Mouse (Mus musculus): ENCODE measurements around the gene Pbx4. TPM values are rescaled to one million over a fixed set of nuclear protein-coding genes. Genes with fewer than 3 reads are reported as not detected.

The Pbx4 gene
- polyA plus RNA-seq, 1 experiment from 2014 or later = 55.3 TPM

GRCm38 (mm10) chr8:69863387-69864020, 31.2 kb downstream of the Pbx4 start:
- H3K4me1 ChIP-seq = no peaks in the 10 kb centered on the region
- H3K4me2 ChIP-seq (replicated peaks) = no peak overlapping the region
- no peak for ATAC-seq (replicated peaks)
- no peaks in the 10 kb centered on the region for H3K27me3 ChIP-seq
- H3K4me3 ChIP-seq = no peak overlapping the region
- WGBS = 87% methylated on average over 5 of the region's 5 CpGs
- H3K27ac ChIP-seq (replicated peaks) = no peak overlapping the region
- H3K9ac ChIP-seq (replicated peaks) = no peak overlapping the region
- no peaks in the 10 kb centered on the region for H3K9me3 ChIP-seq
- peaks cover 3% of the 10 kb centered on the region; the same call in 1 of the 2 replicates for H3K36me3 ChIP-seq

GRCm38 (mm10) chr8:69864180-69864579, 31.9 kb downstream of the Pbx4 start:
- Histone ChIP-seq H3K4me3 (no peak overlapping the region), H3K9me3 (no peaks in the 10 kb centered on the region), H3K36me3 (peaks cover under 1% of the 10 kb centered on the region; the same call in 1 of the 2 replicates), H3K4me2 (replicated peaks) (no peak overlapping the region), H3K4me1 (no peaks in the 10 kb centered on the region), H3K27me3 (no peaks in the 10 kb centered on the region), H3K9ac (replicated peaks) (no peak overlapping the region), H3K27ac (replicated peaks) (no peak overlapping the region)
- 80% methylated on average over 5 of the region's 5 CpGs for WGBS
- ATAC-seq (replicated peaks) = no peak

GRCm38 (mm10) chr8:69867696-69868326, 35.5 kb downstream of the Pbx4 start:
- Histone ChIP-seq H3K27me3 (no peaks in the 10 kb centered on the region), H3K9me3 (no peaks in the 10 kb centered on the region), H3K36me3 (no peaks in the 10 kb centered on the region), H3K4me1 (no peaks in the 10 kb centered on the region), H3K4me3 (no peak overlapping the region), H3K4me2 (replicated peaks) (no peak overlapping the region), H3K9ac (replicated peaks) (no peak overlapping the region), H3K27ac (replicated peaks) (no peak overlapping the region)
- WGBS = 89% methylated on average over 5 of the region's 5 CpGs
- no peak for ATAC-seq (replicated peaks)

GRCm38 (mm10) chr8:69870003-69870765, 37.9 kb downstream of the Pbx4 start:
- ATAC-seq (replicated peaks) = no peak
- no peak overlapping the region for H3K27ac ChIP-seq (replicated peaks)
- no peaks in the 10 kb centered on the region for H3K9me3 ChIP-seq
- H3K4me1 ChIP-seq = no peaks in the 10 kb centered on the region
- no peak overlapping the region for H3K4me3 ChIP-seq
- H3K9ac ChIP-seq (replicated peaks) = no peak overlapping the region
- no peaks in the 10 kb centered on the region for H3K27me3 ChIP-seq
- H3K4me2 ChIP-seq (replicated peaks) = no peak overlapping the region
- 90% methylated on average over 11 of the region's 11 CpGs for WGBS
- H3K36me3 ChIP-seq = no peaks in the 10 kb centered on the region

GRCm38 (mm10) chr8:69870907-69871306, 38.6 kb downstream of the Pbx4 start:
- Histone ChIP-seq H3K27me3 (no peaks in the 10 kb centered on the region), H3K9me3 (no peaks in the 10 kb centered on the region), H3K27ac (replicated peaks) (no peak overlapping the region), H3K36me3 (no peaks in the 10 kb centered on the region), H3K4me1 (no peaks in the 10 kb centered on the region), H3K9ac (replicated peaks) (no peak overlapping the region), H3K4me2 (replicated peaks) (no peak overlapping the region), H3K4me3 (no peak overlapping the region)
- 94% methylated on average over 6 of the region's 6 CpGs for WGBS
- ATAC-seq (replicated peaks) = no peak

GRCm38 (mm10) chr8:69874155-69874554, 41.9 kb downstream of the Pbx4 start:
- Histone ChIP-seq H3K9me3 (no peaks in the 10 kb centered on the region), H3K4me1 (no peaks in the 10 kb centered on the region), H3K4me3 (no peak overlapping the region), H3K4me2 (replicated peaks) (no peak overlapping the region), H3K27ac (replicated peaks) (no peak overlapping the region), H3K9ac (replicated peaks) (no peak overlapping the region), H3K36me3 (no peaks in the 10 kb centered on the region), H3K27me3 (peaks cover 4% of the 10 kb centered on the region; the same call in 1 of the 2 replicates)
- 13% methylated on average over 9 of the region's 9 CpGs for WGBS
- no peak for ATAC-seq (replicated peaks)

- Histone ChIP-seq H3K9me3 (no peaks in the 10 kb centered on the region), H3K27ac (replicated peaks) (no peak overlapping the region), H3K27me3 (peaks cover 6% of the 10 kb centered on the region), H3K4me2 (replicated peaks) (no peak overlapping the region), H3K4me3 (no peak overlapping the region), H3K9ac (replicated peaks) (no peak overlapping the region), H3K36me3 (no peaks in the 10 kb centered on the region), H3K4me1 (no peaks in the 10 kb centered on the region)
- WGBS = 91% methylated on average over 13 of the region's 13 CpGs
- no peak for ATAC-seq (replicated peaks)
These were observed 42.4 kb downstream of the Pbx4 start for GRCm38 (mm10) chr8:69874654-69875053.

GRCm38 (mm10) chr8:69876097-69876496, 43.8 kb downstream of the Pbx4 start:
- H3K9ac ChIP-seq (replicated peaks) = no peak overlapping the region
- no peak for ATAC-seq (replicated peaks)
- WGBS = 46% methylated on average over 10 of the region's 10 CpGs
- H3K4me1 ChIP-seq = peaks cover 8% of the 10 kb centered on the region
- no peak overlapping the region for H3K4me2 ChIP-seq (replicated peaks)
- peaks cover 21% of the 10 kb centered on the region for H3K27me3 ChIP-seq
- no peak overlapping the region for H3K27ac ChIP-seq (replicated peaks)
- H3K36me3 ChIP-seq = no peaks in the 10 kb centered on the region
- no peaks in the 10 kb centered on the region for H3K9me3 ChIP-seq
- H3K4me3 ChIP-seq = no peak overlapping the region

GRCm38 (mm10) chr8:69876967-69877366, 44.7 kb downstream of the Pbx4 start:
- Histone ChIP-seq H3K4me3 (no peak overlapping the region), H3K27ac (replicated peaks) (no peak overlapping the region), H3K27me3 (peaks cover 30% of the 10 kb centered on the region), H3K9me3 (no peaks in the 10 kb centered on the region), H3K4me1 (peaks cover 16% of the 10 kb centered on the region), H3K4me2 (replicated peaks) (no peak overlapping the region), H3K9ac (replicated peaks) (no peak overlapping the region), H3K36me3 (no peaks in the 10 kb centered on the region)
- WGBS = 81% methylated on average over 10 of the region's 10 CpGs
- ATAC-seq (replicated peaks) = no peak

GRCm38 (mm10) chr8:69877396-69877795, 45.1 kb downstream of the Pbx4 start:
- H3K9me3 ChIP-seq = no peaks in the 10 kb centered on the region
- no peak overlapping the region for H3K9ac ChIP-seq (replicated peaks)
- H3K4me3 ChIP-seq = no peak overlapping the region
- H3K4me1 ChIP-seq = peaks cover 21% of the 10 kb centered on the region
- no peak for ATAC-seq (replicated peaks)
- no peak overlapping the region for H3K27ac ChIP-seq (replicated peaks)
- WGBS = 80% methylated on average over 4 of the region's 4 CpGs
- H3K27me3 ChIP-seq = peaks cover 34% of the 10 kb centered on the region
- no peaks in the 10 kb centered on the region for H3K36me3 ChIP-seq
- no peak overlapping the region for H3K4me2 ChIP-seq (replicated peaks)

- H3K27me3 ChIP-seq = peaks cover 40% of the 10 kb centered on the region
- no peaks in the 10 kb centered on the region for H3K36me3 ChIP-seq
- H3K9me3 ChIP-seq = no peaks in the 10 kb centered on the region
- WGBS = 57% methylated on average over 3 of the region's 3 CpGs
- H3K9ac ChIP-seq (replicated peaks) = no peak overlapping the region
- ATAC-seq (replicated peaks) = no peak
- H3K4me3 ChIP-seq = no peak overlapping the region
- peaks cover 23% of the 10 kb centered on the region for H3K4me1 ChIP-seq
- H3K27ac ChIP-seq (replicated peaks) = no peak overlapping the region
- no peak overlapping the region for H3K4me2 ChIP-seq (replicated peaks)
These were observed 45.7 kb downstream of the Pbx4 start for GRCm38 (mm10) chr8:69877992-69878391.

- H3K9ac ChIP-seq (replicated peaks) = no peak overlapping the region
- peaks cover 57% of the 10 kb centered on the region for H3K27me3 ChIP-seq
- no peaks in the 10 kb centered on the region for H3K9me3 ChIP-seq
- ATAC-seq (replicated peaks) = no peak
- no peaks in the 10 kb centered on the region for H3K36me3 ChIP-seq
- no peak overlapping the region for H3K27ac ChIP-seq (replicated peaks)
- peaks cover 23% of the 10 kb centered on the region for H3K4me1 ChIP-seq
- no peak overlapping the region for H3K4me2 ChIP-seq (replicated peaks)
- WGBS = 65% methylated on average over 8 of the region's 8 CpGs
- H3K4me3 ChIP-seq = no peak overlapping the region
These were observed 47.4 kb downstream of the Pbx4 start for GRCm38 (mm10) chr8:69879678-69880077.
